Mouse (Mus musculus) C2C12 (cell line): ENCODE measurements around the gene Atp5b. TPM values are rescaled to one million over a fixed set of nuclear protein-coding genes. Genes with fewer than 3 reads are reported as not detected.

Experiments
- H3K27me3 ChIP-seq: one replicate; pipeline ENCODE4 v1.6.1; 2011; ENCODE audit not compliant: control insufficient read depth, insufficient read depth, insufficient read length
- H3K36me3 ChIP-seq: one replicate; pipeline ENCODE4 v1.6.1; 2011; ENCODE audit not compliant: control insufficient read depth, insufficient read depth
- H3K4me3 ChIP-seq: one replicate; pipeline ENCODE4 v1.5.1; 2011; ENCODE audit warnings: mild to moderate bottlenecking, control low read depth; ENCODE audit not compliant: poor library complexity, insufficient read depth, severe bottlenecking
- H3K79me2 ChIP-seq: one replicate; pipeline ENCODE4 v1.6.1; 2011; ENCODE audit not compliant: control insufficient read depth, insufficient read depth
- H3K79me3 ChIP-seq: one replicate; pipeline ENCODE4 v1.6.1; 2011; ENCODE audit warnings: low read depth, control low read depth
- H3ac ChIP-seq: one replicate; pipeline ENCODE3; 2011; ENCODE audit warnings: low read depth; ENCODE audit not compliant: control insufficient read depth, insufficient read length
- CEBPB ChIP-seq: IDR thresholded peaks from one replicate; pipeline ENCODE4 v1.6.1; 2011; ENCODE audit warnings: low read depth, mild to moderate bottlenecking, control low read depth, moderate library complexity
- CTCF ChIP-seq: IDR thresholded peaks from one replicate; pipeline ENCODE4 v1.5.1; 2011; ENCODE audit not compliant: control insufficient read depth, insufficient read depth, insufficient read length
- FOSL1 ChIP-seq: IDR thresholded peaks from one replicate; pipeline ENCODE4 v1.8.0; 2011; ENCODE audit warnings: mild to moderate bottlenecking, low read length; ENCODE audit not compliant: poor library complexity, insufficient read depth, severe bottlenecking
- MAX ChIP-seq: IDR thresholded peaks from one replicate; pipeline ENCODE4 v1.6.1; 2011; ENCODE audit warnings: mild to moderate bottlenecking, control low read depth
- MYOD1 ChIP-seq: IDR thresholded peaks from one replicate; pipeline ENCODE4 v1.6.1; 2011; ENCODE audit warnings: low read depth; ENCODE audit not compliant: control insufficient read depth, insufficient read length
- MYOG ChIP-seq: IDR thresholded peaks from one replicate; pipeline ENCODE4 v1.6.1; 2011; ENCODE audit not compliant: control insufficient read depth, insufficient read length; ENCODE audit errors: extremely low read depth
- USF1 ChIP-seq: IDR thresholded peaks from one replicate; pipeline ENCODE4 v1.6.1; 2011; ENCODE audit warnings: low read depth, mild to moderate bottlenecking, control low read depth, moderate library complexity
- long read RNA-seq, 2 experiments: library from polyadenylated mRNA; unstranded; transcript quantifications; one replicate each; pipeline ENCODE4 v2.0.0; 2019 to 2020
- polyA plus RNA-seq: library from polyadenylated mRNA; unstranded; fragments of >200 nt; fragmentation: generic; extraction: Trizol; gene quantifications from one replicate; pipeline ENCODE4 v1.2.1, GENCODE M21; 2012; ENCODE audit warnings: missing spikeins

Atp5b gene
- polyA plus RNA-seq = 3,917 TPM
- long read RNA-seq, experiment 1, transcript Atp5b-205 (5 exons, 1,131 nt) = minor isoform, 14 of 1,448 reads
- long read RNA-seq, experiment 1, transcript Atp5b-201 (10 exons, 1,916 nt) = major isoform, 1,268 of 1,448 reads
- long read RNA-seq, experiment 1, partial matches to known transcripts = 143 of 1,448 reads
- long read RNA-seq, experiment 1, other reads (novel, unspliced or antisense) = 23 of 1,448 reads
- long read RNA-seq, experiment 2, transcript Atp5b-201 (10 exons, 1,916 nt) = major isoform, 6,309 of 6,435 reads
- long read RNA-seq, experiment 2, partial matches to known transcripts = 74 of 6,435 reads
- long read RNA-seq, experiment 2, other reads (novel, unspliced or antisense) = 50 of 6,435 reads

GRCm38 (mm10) chr10:128082880-128083421 is at the start of gene Atp5b:
Atp5b (plus strand) TSS chr10:128083273.
- peak within 1 kb of the TSS; percentile 96 for H3K4me3 ChIP-seq
- H3K27me3 ChIP-seq = no peaks in the 10 kb centered on the region
- no peak for TF ChIP-seq USF1
- no peak for TF ChIP-seq CTCF
- TF ChIP-seq MAX = peak; percentile 58
- TF ChIP-seq MYOG = no peak
- no peak for TF ChIP-seq FOSL1
- H3K36me3 ChIP-seq = peaks cover 46% of the 10 kb centered on the region
- peaks cover 50% of the 10 kb centered on the region for H3K79me2 ChIP-seq
- peaks cover 40% of the 10 kb centered on the region for H3K79me3 ChIP-seq
- H3ac ChIP-seq = peak within 1 kb of the TSS; percentile 98

GRCm38 (mm10) chr10:128036746-128037425 is 46.2 kb upstream of the Atp5b start:
- H3K79me2 ChIP-seq = peaks cover 66% of the 10 kb centered on the region
- H3K36me3 ChIP-seq = peaks cover 60% of the 10 kb centered on the region
- peaks cover 64% of the 10 kb centered on the region for H3K79me3 ChIP-seq
- TF ChIP-seq CTCF (no peak), MAX (peak; percentile 38), MYOD1 (no peak), USF1 (peak; percentile 53)
- H3K27me3 ChIP-seq = no peaks in the 10 kb centered on the region
- peak overlapping the region; percentile 96 for H3K4me3 ChIP-seq
- H3ac ChIP-seq = peak overlapping the region; percentile 100

- Histone ChIP-seq H3K36me3 (peaks cover 66% of the 10 kb centered on the region), H3K4me3 (peak overlapping the region; percentile 96), H3K79me2 (peaks cover 76% of the 10 kb centered on the region), H3ac (peak overlapping the region; percentile 65), H3K27me3 (no peaks in the 10 kb centered on the region), H3K79me3 (peaks cover 75% of the 10 kb centered on the region)
- TF ChIP-seq MAX (no peak), CEBPB (no peak), FOSL1 (no peak), MYOD1 (no peak), USF1 (no peak), CTCF (no peak), MYOG (no peak)
Measured at GRCm38 (mm10) chr10:128037921-128038320, 45.2 kb upstream of the Atp5b start.

- peaks cover 89% of the 10 kb centered on the region for H3K79me2 ChIP-seq
- peaks cover 78% of the 10 kb centered on the region for H3K36me3 ChIP-seq
- no peaks in the 10 kb centered on the region for H3K27me3 ChIP-seq
- H3K4me3 ChIP-seq = no peak overlapping the region
- peaks cover 87% of the 10 kb centered on the region for H3K79me3 ChIP-seq
- H3ac ChIP-seq = peak overlapping the region; percentile 15
- TF ChIP-seq FOSL1 = no peak
- no peak for TF ChIP-seq CEBPB
- no peak for TF ChIP-seq MYOG
Measured at GRCm38 (mm10) chr10:128039167-128039566, 43.9 kb upstream of the Atp5b start.

GRCm38 (mm10) chr10:128039858-128040257 is 43.2 kb upstream of the Atp5b start:
- Histone ChIP-seq H3K79me3 (peaks cover 94% of the 10 kb centered on the region), H3ac (no peak overlapping the region), H3K27me3 (no peaks in the 10 kb centered on the region), H3K4me3 (no peak overlapping the region), H3K79me2 (peaks cover 96% of the 10 kb centered on the region), H3K36me3 (peaks cover 85% of the 10 kb centered on the region)
- no peak for TF ChIP-seq MYOG
- no peak for TF ChIP-seq FOSL1
- no peak for TF ChIP-seq CEBPB
- no peak for TF ChIP-seq MAX
- no peak for TF ChIP-seq USF1
- no peak for TF ChIP-seq MYOD1
- TF ChIP-seq CTCF = no peak
